Mouse (Mus musculus): ENCODE measurements around the gene Phlpp1.

DNA sequence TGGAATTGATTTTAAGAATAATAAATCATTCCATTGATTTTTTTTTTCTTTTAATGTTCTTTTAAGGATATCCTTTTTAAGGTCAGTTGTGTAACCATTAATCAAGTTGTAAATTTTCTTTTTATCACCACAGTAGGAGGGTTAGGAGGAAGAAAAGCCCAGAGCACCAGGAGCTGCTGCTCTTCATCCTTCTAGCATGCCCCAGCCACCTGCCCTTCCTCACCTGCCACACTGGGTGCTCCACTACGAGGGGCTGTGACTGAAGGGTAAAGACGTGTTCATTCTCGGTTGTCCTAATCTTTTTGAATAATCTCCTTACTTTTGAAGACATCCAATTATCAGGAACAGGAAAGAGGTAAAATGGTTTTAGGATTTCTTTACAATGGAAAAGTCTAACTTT lies 22.7 kb downstream of the Phlpp1 start:
- no peak for TF ChIP-seq CTCF (IDR thresholded peaks at IDR 0.05; ENCODE audit: low read depth, low read length)
- no peak for TF ChIP-seq POLR2A (IDR thresholded peaks at IDR 0.05; ENCODE audit: extremely low read depth, insufficient read depth, low read length)

All from liver, adult 2 months (tissue).